Mouse (Mus musculus): ENCODE measurements at regions not wholly inside any gene's neighbourhood (a gene's known extent, or its start where the extent isn't known, plus 50 kb on each side); places are given as distances from the start of the nearest gene placed in this dataset.

DNA sequence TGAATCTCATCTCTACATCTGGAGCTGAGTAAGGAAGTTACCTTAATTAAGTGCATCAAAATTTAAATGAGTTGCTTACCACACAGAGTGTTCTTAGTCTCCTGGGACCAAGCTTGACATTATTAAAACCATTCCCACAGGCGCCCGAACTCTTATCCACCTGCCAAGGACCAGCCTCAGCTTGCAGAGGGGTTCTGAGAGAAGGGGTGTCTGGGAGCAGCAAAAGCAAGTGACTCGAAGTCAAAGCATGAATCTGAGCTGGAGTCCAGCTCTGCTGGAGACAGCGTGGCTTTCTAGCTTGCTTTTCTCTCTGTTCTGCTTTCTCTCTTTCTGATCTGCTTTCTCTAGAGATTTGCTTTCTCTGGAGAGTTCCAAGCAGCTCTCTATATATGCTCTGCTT lies 223.0 kb upstream of the Zfp637 start:
- TF ChIP-seq CTCF (IDR thresholded peaks at IDR 0.05; ENCODE audit: low read depth, low read length), result no peak
- TF ChIP-seq POLR2A (IDR thresholded peaks at IDR 0.05; ENCODE audit: borderline replicate concordance, low read depth, low read length), result no peak
